Mouse (Mus musculus): ENCODE data around the gene Pde4d. TPM values are rescaled to one million over a fixed set of nuclear protein-coding genes. Genes with fewer than 3 reads are reported as not detected.

Gene Pde4d
- total RNA-seq, 4 experiments from 2014 or later, result 68.8 to 86.9 (median 76.0) TPM

DNA sequence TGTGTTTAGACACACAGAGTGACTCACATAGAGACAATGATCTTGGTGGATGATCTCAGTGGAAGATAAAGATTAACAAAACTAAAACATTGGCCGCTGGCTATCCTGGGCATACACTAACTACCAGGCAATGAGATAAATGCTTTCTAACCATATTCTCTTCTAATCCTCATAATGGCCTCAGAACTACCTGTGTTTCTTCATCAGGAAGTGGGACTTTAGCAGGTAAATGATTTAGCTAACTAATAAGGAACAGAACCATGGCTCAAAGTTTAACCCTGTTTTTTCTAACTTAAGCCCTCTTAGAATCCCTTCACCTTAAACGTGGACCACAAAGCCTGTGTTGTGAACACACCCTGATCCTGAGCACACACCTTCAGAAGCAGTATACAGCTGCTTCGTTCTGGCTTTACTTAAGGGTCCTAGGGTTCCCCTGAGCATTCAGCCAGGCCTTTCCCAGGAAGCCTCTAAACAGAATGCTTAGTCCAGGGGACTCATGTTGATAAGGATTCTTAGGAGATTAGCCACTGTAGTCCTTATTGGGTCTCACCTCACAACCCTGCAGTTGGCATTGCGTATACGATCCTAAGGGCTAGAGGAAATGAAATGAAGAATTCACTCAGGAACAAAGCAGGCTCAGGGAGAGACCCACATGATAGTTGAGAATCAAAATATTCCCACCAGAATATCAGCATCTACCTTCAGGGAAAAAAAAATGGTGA, 1283.1 kb downstream of the Pde4d start:
- DNase-seq (ENCODE audit: low spot score in 2 of 2), result no peak

DNA sequence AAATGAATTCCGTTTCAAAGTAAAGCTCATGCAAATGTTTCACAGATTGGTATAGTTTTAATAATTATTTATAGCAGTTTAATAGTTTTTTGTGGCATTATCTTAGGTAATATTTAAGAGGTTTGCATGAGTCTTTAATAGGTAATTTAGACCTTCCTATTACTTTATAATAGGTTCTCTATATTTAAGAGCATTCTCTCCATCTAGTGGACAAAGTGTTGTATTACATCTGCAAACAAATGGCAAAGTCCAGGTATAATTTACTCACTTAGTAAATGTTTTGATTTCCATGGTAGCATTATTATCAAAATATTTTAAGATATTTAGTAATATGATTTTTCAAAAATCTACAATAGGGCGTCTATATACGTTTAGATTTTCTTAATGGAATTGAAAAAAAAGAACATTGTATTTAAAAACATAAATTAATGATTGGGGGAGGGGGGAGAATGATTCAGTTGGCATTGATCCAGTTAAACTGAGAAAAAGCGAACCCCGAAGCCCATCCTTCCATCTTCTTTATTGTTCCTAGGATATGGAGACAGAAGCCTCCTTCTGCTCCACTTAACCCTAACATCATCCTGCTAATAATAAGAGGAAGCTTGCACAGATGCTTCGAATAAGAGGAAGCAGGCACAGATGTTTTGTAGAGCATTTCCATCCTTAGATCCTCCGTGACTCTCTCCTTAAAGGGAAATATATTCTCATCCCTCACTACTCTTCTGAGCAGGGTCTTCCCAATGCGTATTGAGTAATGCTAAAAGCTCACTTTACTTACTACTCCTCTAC, 1286.7 kb downstream of the Pde4d start:
- no peak for DNase-seq (ENCODE audit: low spot score in 2 of 2)

- DNase-seq (ENCODE audit: low spot score in 2 of 2), result no peak
Observed at GRCm38 (mm10) chr13:109746492-109746891, 1296.7 kb downstream of the Pde4d start.

DNA sequence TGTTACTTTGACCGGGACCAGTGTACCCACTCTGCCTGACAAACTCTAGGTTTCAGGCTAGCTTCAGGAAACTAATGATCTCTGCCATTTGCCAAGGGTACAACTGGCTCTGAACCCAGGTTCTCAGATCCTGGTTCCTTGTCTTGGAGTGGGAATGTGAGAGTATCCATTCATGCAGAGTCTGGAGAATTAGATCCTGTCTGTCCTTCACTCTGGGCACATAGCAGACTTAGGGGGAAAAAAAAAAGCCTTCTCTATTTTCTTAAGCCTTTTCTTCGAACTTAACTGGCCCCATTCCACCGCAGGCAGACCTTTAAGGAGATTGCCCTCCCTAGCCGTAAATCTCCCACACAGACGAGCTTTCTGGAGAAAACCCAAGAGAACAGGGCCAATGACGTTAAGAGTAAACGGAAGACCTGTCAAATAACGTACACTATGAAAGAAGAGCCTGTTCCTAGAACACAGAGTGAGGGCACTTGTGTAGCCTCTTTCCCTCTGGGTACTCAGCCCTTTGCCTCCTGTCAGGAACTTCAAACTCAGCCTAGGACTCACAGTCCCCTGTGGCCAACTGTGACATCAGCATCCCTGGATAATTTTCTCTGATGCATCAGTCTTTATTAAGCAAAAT, 1302.6 kb downstream of the Pde4d start:
- no peak for DNase-seq (ENCODE audit: low spot score in 2 of 2)

DNA sequence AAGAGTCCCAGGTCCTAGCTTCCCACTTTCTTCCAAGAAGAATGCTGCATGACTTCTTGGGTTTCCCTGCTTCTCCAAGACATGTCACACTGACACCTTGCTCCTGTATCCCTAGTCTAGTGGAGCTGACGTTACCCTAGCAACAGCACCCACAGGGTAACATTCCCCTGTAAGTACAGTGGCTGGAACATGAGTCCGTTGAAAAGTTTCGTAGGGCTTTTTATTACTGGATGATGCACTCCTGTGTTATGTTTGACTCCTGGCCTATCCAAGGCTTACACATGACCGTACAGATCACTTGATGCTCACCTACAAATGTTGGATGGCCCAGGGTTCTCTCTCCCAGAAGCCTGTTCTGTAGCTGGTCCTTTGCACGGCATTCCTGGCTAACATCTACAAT, 1307.1 kb downstream of the Pde4d start:
- no peak for DNase-seq (ENCODE audit: low spot score in 2 of 2)

GRCm38 (mm10) chr13:109759201-109759600, 1309.5 kb downstream of the Pde4d start:
- no peak for DNase-seq (ENCODE audit: low spot score in 2 of 2)

DNA sequence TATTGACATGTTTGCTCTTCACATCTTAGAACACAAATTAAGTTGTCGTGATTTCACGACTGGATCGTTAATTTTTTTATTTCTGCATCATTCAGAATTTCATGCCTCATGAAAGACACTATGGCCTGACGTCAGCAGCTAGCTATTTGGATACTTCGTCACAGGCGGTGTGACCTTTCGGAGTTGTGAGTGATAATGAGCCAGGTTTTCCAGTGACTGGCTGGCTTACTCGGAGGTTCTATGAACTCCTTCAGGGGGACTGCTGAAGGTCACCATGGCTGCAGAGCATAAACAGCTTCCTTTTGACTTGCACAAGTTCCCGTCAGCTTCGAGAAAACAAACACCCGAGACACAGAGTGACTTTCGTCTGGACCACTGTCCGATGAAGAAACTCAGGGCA, 1311.3 kb downstream of the Pde4d start:
- DNase-seq (ENCODE audit: low spot score in 2 of 2), result no peak

DNA sequence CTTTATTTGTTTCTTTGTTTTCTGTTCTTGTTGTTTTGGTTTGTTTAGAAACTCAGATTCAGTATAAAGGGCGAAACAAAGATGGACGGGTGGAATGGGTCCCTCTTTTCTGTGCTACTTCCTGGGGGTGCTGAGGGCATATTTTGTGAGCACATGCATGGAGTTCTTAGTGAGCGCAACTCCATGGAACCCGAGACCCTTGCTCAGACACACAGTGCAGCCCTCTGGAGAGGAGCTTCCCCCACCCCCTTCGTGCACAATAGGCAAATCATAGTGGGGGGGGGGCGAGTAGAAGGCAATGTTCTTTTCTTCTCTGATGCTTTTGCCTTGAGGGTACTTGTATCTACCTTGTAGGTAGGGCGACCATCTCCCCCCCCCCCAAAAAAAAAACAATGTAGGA, 1325.0 kb downstream of the Pde4d start:
- no peak for DNase-seq (ENCODE audit: low spot score in 2 of 2)

GRCm38 (mm10) chr13:109775197-109775596, 1325.4 kb downstream of the Pde4d start:
- DNase-seq (ENCODE audit: low spot score in 2 of 2), result no peak

DNA sequence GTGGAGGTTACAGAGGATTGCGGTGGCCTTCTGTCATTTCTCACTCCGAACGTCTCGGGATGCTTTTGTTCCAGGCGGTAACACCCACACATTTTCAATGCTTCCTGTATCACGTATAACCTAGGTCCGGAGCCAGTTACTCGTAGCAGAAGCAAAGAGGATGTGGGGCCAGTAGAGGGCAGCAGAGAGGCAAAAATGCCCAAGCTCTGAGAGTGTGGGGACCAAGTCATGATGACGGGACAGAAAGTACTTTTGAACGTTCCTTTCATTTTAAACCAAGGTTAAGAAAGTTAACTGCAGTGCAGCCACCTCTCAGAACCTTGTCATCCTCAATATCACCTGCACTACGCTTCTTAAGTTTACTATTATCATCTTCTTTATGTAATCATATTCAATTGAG, 1326.4 kb downstream of the Pde4d start:
- peak; percentile 82 to 93 for DNase-seq (ENCODE audit: low spot score in 2 of 2)

GRCm38 (mm10) chr13:109776995-109777394, 1327.2 kb downstream of the Pde4d start:
- DNase-seq (ENCODE audit: low spot score in 2 of 2), result no peak

DNA sequence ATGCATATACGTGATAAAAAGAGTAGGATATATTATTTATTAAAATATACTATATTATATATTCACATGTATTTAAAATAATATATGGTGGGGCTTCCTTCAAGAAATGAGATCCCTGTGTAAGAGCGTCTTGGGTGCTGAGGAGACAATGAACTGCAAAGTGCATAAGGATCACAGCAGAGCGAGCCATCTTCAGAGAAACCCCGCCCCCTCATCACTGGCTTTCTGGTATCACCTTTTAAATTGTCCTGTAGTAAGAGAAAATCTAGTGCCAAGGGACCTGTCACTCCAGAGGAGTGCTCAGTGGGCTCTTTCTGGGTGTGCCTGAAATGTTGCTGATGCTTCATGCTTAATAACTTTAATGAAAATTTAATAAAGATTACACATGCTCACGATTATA, 1327.7 kb downstream of the Pde4d start:
- DNase-seq (ENCODE audit: low spot score in 2 of 2), result no peak

GRCm38 (mm10) chr13:109778297-109778835, 1328.6 kb downstream of the Pde4d start:
- DNase-seq (ENCODE audit: low spot score in 2 of 2), result no peak

- no peak for DNase-seq (ENCODE audit: low spot score in 2 of 2)
Observed at GRCm38 (mm10) chr13:109781466-109781865, 1331.7 kb downstream of the Pde4d start.

- DNase-seq (ENCODE audit: low spot score in 2 of 2), result no peak
Observed at GRCm38 (mm10) chr13:109788604-109789003, 1338.9 kb downstream of the Pde4d start.

GRCm38 (mm10) chr13:109789151-109789550, 1339.4 kb downstream of the Pde4d start:
- DNase-seq (ENCODE audit: low spot score in 2 of 2), result no peak

- no peak for DNase-seq (ENCODE audit: low spot score in 2 of 2)
Observed at GRCm38 (mm10) chr13:109790045-109790715, 1340.4 kb downstream of the Pde4d start.

DNA sequence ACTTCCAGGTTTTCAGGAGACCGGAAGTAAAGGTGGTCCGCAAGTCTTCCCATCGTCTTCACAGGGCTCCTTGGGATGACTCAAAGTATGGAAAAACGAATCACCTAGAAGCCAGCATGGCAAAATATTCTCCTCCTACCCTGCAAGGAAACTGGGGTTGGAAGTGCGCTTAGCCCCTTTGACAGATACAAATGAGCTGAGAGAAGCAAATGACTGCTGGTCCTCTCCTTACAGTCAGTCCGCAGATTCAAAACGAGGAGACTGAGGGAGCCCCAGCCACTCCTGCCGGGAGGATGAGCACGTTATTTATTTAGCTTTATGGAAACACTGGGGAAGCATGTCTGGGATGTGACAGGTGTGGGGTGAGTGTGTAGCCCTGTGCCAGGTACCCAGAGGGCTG, 1344.2 kb downstream of the Pde4d start:
- no peak for DNase-seq (ENCODE audit: low spot score in 2 of 2)

- no peak for DNase-seq (ENCODE audit: low spot score in 2 of 2)
Observed at GRCm38 (mm10) chr13:109798651-109799050, 1348.9 kb downstream of the Pde4d start.

DNA sequence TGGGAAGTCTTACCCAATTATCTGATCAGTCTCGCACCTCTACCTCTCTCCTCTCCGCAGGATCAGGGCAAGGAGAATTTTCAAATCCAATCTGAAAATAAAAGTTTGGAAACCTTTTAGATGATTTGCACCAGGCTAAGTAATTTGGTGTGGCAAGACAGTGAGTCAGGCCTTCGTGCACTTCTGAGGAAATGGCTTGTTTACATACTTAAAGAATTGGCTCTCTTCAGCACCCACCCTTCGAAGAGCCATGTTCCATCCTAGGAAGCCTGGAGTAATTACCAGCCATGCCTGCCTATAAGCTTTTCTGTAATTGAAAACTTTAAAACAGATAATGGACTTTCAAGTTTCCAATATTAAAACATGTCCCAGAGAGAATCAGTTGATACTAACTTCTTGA, 1352.5 kb downstream of the Pde4d start:
- DNase-seq (ENCODE audit: low spot score in 2 of 2), result no peak

GRCm38 (mm10) chr13:109806193-109806966, 1356.6 kb downstream of the Pde4d start:
- no peak for DNase-seq (ENCODE audit: low spot score in 2 of 2)
